Mouse (Mus musculus) heart, embryonic 14.5 days (tissue): ENCODE measurements around the gene Icmt. TPM values are rescaled to one million over a fixed set of nuclear protein-coding genes. Genes with fewer than 3 reads are reported as not detected.
A peak's percentile ranks its signal among the peaks of the same experiment; 100 is the strongest.

Experiments used
- ATAC-seq: fragments of 200-750 bp; cut with Nextera tagmentation; 2 replicates; pipeline ENCODE4 v1.8.0; 2017; ENCODE audit warnings: low read depth, moderate TSS enrichment; ENCODE audit not compliant: insufficient number of reproducible peaks, insufficient read depth, low FRiP score
- H3K27ac ChIP-seq, 2 experiments: fragments of 200-500 bp in 1 of 2; fragments of 300-500 bp in 1 of 2; sonication (generic) in 1 of 2; replicated peaks in 1 of 2; 2 replicates each; pipeline ENCODE4 v1.5.1; 2012 to 2014; ENCODE audit warnings: low read depth in 2 of 2, low read length in 2 of 2, control low read depth in 1 of 2, mild to moderate bottlenecking in 1 of 2, mixed read lengths in 1 of 2; ENCODE audit not compliant: control insufficient read depth in 1 of 2, insufficient read depth in 1 of 2
- H3K27me3 ChIP-seq: fragments of 300-500 bp; sonication (generic); 2 replicates; pipeline ENCODE4 v1.6.1; 2014; ENCODE audit warnings: mild to moderate bottlenecking, low read length, control low read depth; ENCODE audit not compliant: control insufficient read depth, insufficient read depth
- H3K36me3 ChIP-seq: fragments of 300-500 bp; sonication (generic); 2 replicates; pipeline ENCODE4 v1.6.1; 2014; ENCODE audit warnings: mild to moderate bottlenecking, control low read depth, low read length, mixed read lengths; ENCODE audit not compliant: control insufficient read depth, insufficient read depth
- H3K4me1 ChIP-seq, 2 experiments: fragments of 200-500 bp in 1 of 2; fragments of 300-500 bp in 1 of 2; sonication (generic) in 1 of 2; 2 replicates each; pipeline ENCODE4 v1.6.1; 2012 to 2014; ENCODE audit warnings: low read length in 2 of 2, control low read depth in 1 of 2, mixed read lengths in 1 of 2; ENCODE audit not compliant: control insufficient read depth in 2 of 2, insufficient read depth in 2 of 2
- H3K4me2 ChIP-seq: fragments of 300-500 bp; sonication (generic); 2 replicates; pipeline ENCODE4 v1.6.1; 2014; ENCODE audit warnings: mild to moderate bottlenecking, low read length
- H3K4me3 ChIP-seq, 2 experiments: fragments of 200-500 bp in 1 of 2; fragments of 300-500 bp in 1 of 2; sonication (generic) in 1 of 2; 2 replicates each; pipeline ENCODE4 v1.5.1; 2012 to 2014; ENCODE audit warnings: low read length in 2 of 2, mild to moderate bottlenecking in 2 of 2, control low read depth in 1 of 2, low read depth in 1 of 2, moderate library complexity in 1 of 2; ENCODE audit not compliant: control insufficient read depth in 1 of 2, insufficient read depth in 1 of 2
- H3K9ac ChIP-seq: fragments of 300-500 bp; sonication (generic); 2 replicates; pipeline ENCODE4 v1.6.1; 2014; ENCODE audit warnings: mild to moderate bottlenecking, low read length
- H3K9me3 ChIP-seq: fragments of 300-500 bp; sonication (generic); 2 replicates; pipeline ENCODE4 v1.6.1; 2016; ENCODE audit warnings: low read length, control low read depth; ENCODE audit not compliant: control insufficient read depth
- WGBS: fragments of 180-500 bp; shearing (Covaris S2); extraction: QIAGEN DNeasy Blood & Tissue Kit; methylation state at CpG from one replicate; pipeline ENCODE4 v1.1.7; 2014; 5-methylcytosine and 5-hydroxymethylcytosine counted together
- polyA plus RNA-seq: library from polyadenylated mRNA; unstranded; fragments of >200 nt; fragmentation: Nextera tagmentation; extraction: Ambion mirVana; gene quantifications from 2 replicates; pipeline ENCODE4 v1.2.1, GENCODE M21; 2014

Gene Icmt
- polyA plus RNA-seq, result 19.4 and 20.3 TPM in 2 replicates

- Histone ChIP-seq H3K27ac (peak within 1 kb of the TSS; percentile 59 to 82), H3K4me3 (peak within 1 kb of the TSS; percentile 67 to 76), H3K9me3 (no peaks in the 10 kb centered on the region), H3K27me3 (peaks cover 16% of the 10 kb centered on the region), H3K4me2 (peak within 1 kb of the TSS; percentile 98), H3K4me1 (peaks cover 13% of the 10 kb centered on the region in 2 experiments), H3K36me3 (peaks cover 28% of the 10 kb centered on the region), H3K9ac (peak within 1 kb of the TSS; percentile 91)
- under 1% methylated on average over 109 of the region's 119 CpGs for WGBS
- peak; percentile 93 for ATAC-seq
Measured at GRCm38 (mm10) chr4:152296874-152297861, at the start of gene Icmt. TSS of gene Icmt (plus strand) at chr4:152297227.

- no peaks in the 10 kb centered on the region for H3K27me3 ChIP-seq
Measured at GRCm38 (mm10) chr4:152250615-152251014, 46.4 kb upstream of the Icmt start.

GRCm38 (mm10) chr4:152253183-152253759, 43.8 kb upstream of the Icmt start:
- no peak overlapping the region for H3K4me2 ChIP-seq
- no peak for ATAC-seq
- peak overlapping the region; percentile 64 to 71; a peak in 3 of 4 replicates for H3K27ac ChIP-seq
- no peaks in the 10 kb centered on the region for H3K9me3 ChIP-seq
- no peaks in the 10 kb centered on the region for H3K27me3 ChIP-seq
- WGBS, result 60% methylated on average over 9 of the region's 9 CpGs
- peaks cover 49 to 67% of the 10 kb centered on the region in 2 experiments for H3K4me1 ChIP-seq
- peaks cover 19% of the 10 kb centered on the region; the same call in 1 of the 2 replicates for H3K36me3 ChIP-seq
- no peak overlapping the region for H3K4me3 ChIP-seq
- no peak overlapping the region for H3K9ac ChIP-seq

More at GRCm38 (mm10) chr4:152250615-152251014, 46.4 kb upstream of the Icmt start:
- Histone ChIP-seq H3K4me1 (peaks cover 47 to 64% of the 10 kb centered on the region in 2 experiments), H3K4me3 (no peak overlapping the region), H3K9me3 (no peaks in the 10 kb centered on the region), H3K36me3 (peaks cover 19% of the 10 kb centered on the region; the same call in 1 of the 2 replicates), H3K4me2 (no peak overlapping the region), H3K9ac (no peak overlapping the region), H3K27ac (no peak overlapping the region)
- no peak for ATAC-seq
- 90% methylated on average over 6 of the region's 6 CpGs for WGBS

- H3K9me3 ChIP-seq, result no peaks in the 10 kb centered on the region
- H3K27me3 ChIP-seq, result no peaks in the 10 kb centered on the region
- 4% methylated on average over 6 of the region's 6 CpGs for WGBS
- ATAC-seq, result peak; percentile 51; the same call in 1 of the 2 replicates
- peaks cover 25% of the 10 kb centered on the region for H3K36me3 ChIP-seq
- peak overlapping the region; percentile 60 to 75 for H3K27ac ChIP-seq
- peak overlapping the region; percentile 22; the same call in 1 of the 2 replicates for H3K4me2 ChIP-seq
- H3K4me1 ChIP-seq, result peaks cover 78 to 93% of the 10 kb centered on the region in 2 experiments
- H3K9ac ChIP-seq, result peak overlapping the region; percentile 38; the same call in 1 of the 2 replicates
- no peak overlapping the region for H3K4me3 ChIP-seq
Measured at GRCm38 (mm10) chr4:152257070-152257469, 40.0 kb upstream of the Icmt start.

- Histone ChIP-seq H3K4me1 (peaks cover 75 to 91% of the 10 kb centered on the region in 2 experiments), H3K27ac (no peak overlapping the region), H3K27me3 (no peaks in the 10 kb centered on the region), H3K4me2 (no peak overlapping the region), H3K9ac (no peak overlapping the region), H3K4me3 (no peak overlapping the region), H3K9me3 (no peaks in the 10 kb centered on the region), H3K36me3 (peaks cover 12% of the 10 kb centered on the region)
- 78% methylated on average over 8 of the region's 8 CpGs for WGBS
- no peak for ATAC-seq
Measured at GRCm38 (mm10) chr4:152260451-152260850, 36.6 kb upstream of the Icmt start.

GRCm38 (mm10) chr4:152262187-152262586, 34.8 kb upstream of the Icmt start:
- no peak overlapping the region for H3K4me3 ChIP-seq
- peak; percentile 65 for ATAC-seq
- peak overlapping the region; percentile 50 for H3K4me2 ChIP-seq
- peaks cover 65 to 85% of the 10 kb centered on the region in 2 experiments for H3K4me1 ChIP-seq
- H3K9me3 ChIP-seq, result no peaks in the 10 kb centered on the region
- H3K36me3 ChIP-seq, result peaks cover 12% of the 10 kb centered on the region
- H3K9ac ChIP-seq, result peak overlapping the region; percentile 65
- 24% methylated on average over 9 of the region's 9 CpGs for WGBS
- peak overlapping the region; percentile 91 for H3K27ac ChIP-seq
- H3K27me3 ChIP-seq, result no peaks in the 10 kb centered on the region

GRCm38 (mm10) chr4:152263089-152263488, 33.9 kb upstream of the Icmt start:
- H3K27ac ChIP-seq, result peak overlapping the region; percentile 91
- no peak overlapping the region for H3K4me2 ChIP-seq
- H3K4me3 ChIP-seq, result no peak overlapping the region
- H3K9ac ChIP-seq, result peak overlapping the region; percentile 65; the same call in 1 of the 2 replicates
- no peak for ATAC-seq
- peaks cover 61 to 84% of the 10 kb centered on the region in 2 experiments for H3K4me1 ChIP-seq
- 53% methylated on average over 9 of the region's 9 CpGs for WGBS
- peaks cover 16% of the 10 kb centered on the region for H3K36me3 ChIP-seq
- H3K9me3 ChIP-seq, result no peaks in the 10 kb centered on the region
- H3K27me3 ChIP-seq, result no peaks in the 10 kb centered on the region
